Mouse (Mus musculus) heart, embryonic 11.5 days (tissue): ENCODE measurements around the gene Sptbn2. TPM values are rescaled to one million over a fixed set of nuclear protein-coding genes. Genes with fewer than 3 reads are reported as not detected.
"Not testable (repeated sequence)": the region's sequence is repeated elsewhere in the genome, so short reads cannot be mapped to it uniquely, and the experiment has no call there.

ENCODE experiments used
- ATAC-seq: fragments of 200-750 bp; cut with Nextera tagmentation; replicated peaks from 2 replicates; pipeline ENCODE4 v1.8.0; 2017; ENCODE audit warnings: moderate library complexity; ENCODE audit not compliant: insufficient number of reproducible peaks, low FRiP score, low TSS enrichment
- H3K27ac ChIP-seq: fragments of 300-500 bp; sonication (generic); 2 replicates; pipeline ENCODE4 v1.5.1; 2014; ENCODE audit warnings: mild to moderate bottlenecking, low read depth, low read length
- H3K27me3 ChIP-seq: fragments of 300-500 bp; sonication (generic); 2 replicates; pipeline ENCODE4 v1.6.1; 2014; ENCODE audit warnings: mild to moderate bottlenecking, low read length, mixed read lengths; ENCODE audit not compliant: control insufficient read depth, insufficient read depth
- H3K36me3 ChIP-seq: fragments of 300-500 bp; sonication (generic); 2 replicates; pipeline ENCODE4 v1.6.1; 2014; ENCODE audit warnings: mild to moderate bottlenecking, low read length, moderate library complexity, mixed read lengths; ENCODE audit not compliant: control insufficient read depth, insufficient read depth
- H3K4me1 ChIP-seq: fragments of 300-500 bp; sonication (generic); 2 replicates; pipeline ENCODE4 v1.6.1; 2014; ENCODE audit warnings: low read length; ENCODE audit not compliant: control insufficient read depth, insufficient read depth
- H3K4me2 ChIP-seq: fragments of 300-500 bp; sonication (generic); 2 replicates; pipeline ENCODE4 v1.6.1; 2014; ENCODE audit warnings: mild to moderate bottlenecking, moderate library complexity
- H3K4me3 ChIP-seq: fragments of 300-500 bp; sonication (generic); 2 replicates; pipeline ENCODE4 v1.5.1; 2014; ENCODE audit warnings: low read depth, low read length
- H3K9ac ChIP-seq: fragments of 300-500 bp; sonication (generic); 2 replicates; pipeline ENCODE4 v1.6.1; 2014; ENCODE audit warnings: mild to moderate bottlenecking, low read depth, low read length, moderate library complexity
- H3K9me3 ChIP-seq: fragments of 300-500 bp; sonication (generic); replicated peaks from 2 replicates; pipeline ENCODE4 v1.6.1; 2016; ENCODE audit warnings: low read length; ENCODE audit not compliant: control insufficient read depth
- WGBS: fragments of 180-500 bp; shearing (Covaris S2); extraction: QIAGEN DNeasy Blood & Tissue Kit; methylation state at CpG from one replicate; pipeline ENCODE4 v1.1.7; 2014; ENCODE audit not compliant: insufficient replicate concordance; 5-methylcytosine and 5-hydroxymethylcytosine counted together
- polyA plus RNA-seq: library from polyadenylated mRNA; unstranded; fragments of >200 nt; fragmentation: Nextera tagmentation; extraction: Ambion mirVana; gene quantifications from 2 replicates; pipeline ENCODE4 v1.2.1, GENCODE M21; 2014

Gene Sptbn2
- polyA plus RNA-seq, 1 experiment from 2014 or later = 0.42 TPM

DNA sequence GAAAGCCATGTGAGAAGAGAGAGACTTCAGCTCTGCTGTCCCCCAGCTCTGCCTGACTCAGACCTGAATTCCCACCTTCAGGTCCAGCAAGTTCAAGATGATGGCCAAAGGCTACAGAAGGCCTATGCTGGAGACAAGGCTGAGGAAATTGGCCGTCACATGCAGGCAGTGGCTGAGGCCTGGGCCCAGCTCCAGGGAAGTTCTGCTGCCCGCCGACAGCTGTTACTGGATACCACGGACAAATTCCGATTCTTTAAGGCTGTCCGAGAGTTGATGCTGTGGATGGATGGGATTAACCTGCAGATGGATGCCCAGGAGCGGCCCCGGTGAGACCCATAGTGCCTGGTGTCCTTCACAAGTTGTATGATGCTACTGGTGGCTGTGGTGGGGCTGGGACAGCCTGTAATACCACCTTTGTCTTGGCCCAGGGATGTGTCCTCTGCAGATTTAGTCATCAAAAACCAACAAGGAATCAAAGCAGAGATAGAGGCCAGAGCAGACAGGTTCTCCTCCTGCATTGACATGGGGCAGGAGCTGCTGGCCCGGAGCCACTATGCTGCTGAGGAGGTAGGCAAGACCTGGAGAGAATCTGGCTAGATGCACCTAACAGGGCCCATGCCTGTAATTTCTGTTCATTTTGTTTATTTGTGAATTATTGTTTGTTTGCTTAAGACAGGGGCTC is 36.8 kb downstream of the Sptbn2 start:
- no peak overlapping the region for H3K9ac ChIP-seq
- ATAC-seq = no peak
- no peak overlapping the region for H3K4me3 ChIP-seq
- no peaks in the 10 kb centered on the region for H3K36me3 ChIP-seq
- no peak overlapping the region for H3K4me2 ChIP-seq
- H3K27me3 ChIP-seq = no peaks in the 10 kb centered on the region
- 85% methylated on average over 9 of the region's 9 CpGs for WGBS
- H3K9me3 ChIP-seq = no peaks in the 10 kb centered on the region
- no peak overlapping the region for H3K27ac ChIP-seq
- H3K4me1 ChIP-seq = peaks cover 4% of the 10 kb centered on the region

DNA sequence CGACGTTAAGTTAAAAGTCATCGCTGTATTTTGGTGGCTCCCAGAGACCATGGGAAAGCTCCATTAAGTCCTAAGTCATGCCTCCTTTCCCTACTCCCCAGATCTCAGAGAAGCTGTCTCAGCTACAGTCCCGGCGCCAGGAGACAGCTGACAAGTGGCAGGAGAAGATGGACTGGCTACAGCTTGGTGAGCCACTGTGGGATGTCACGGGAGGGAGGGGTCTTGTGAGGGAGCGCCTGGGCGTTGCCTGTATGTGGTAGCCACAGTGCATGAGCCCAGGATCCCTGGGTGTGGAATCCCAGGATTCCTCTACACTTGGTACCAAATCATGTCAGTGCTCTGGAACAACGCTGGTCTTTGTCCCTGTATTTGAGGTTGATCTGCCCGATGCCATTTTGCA is 37.5 kb downstream of the Sptbn2 start:
- Histone ChIP-seq H3K4me3 (no peak overlapping the region), H3K9ac (no peak overlapping the region), H3K27ac (no peak overlapping the region), H3K4me2 (no peak overlapping the region), H3K4me1 (peaks cover 4% of the 10 kb centered on the region), H3K36me3 (no peaks in the 10 kb centered on the region), H3K9me3 (no peaks in the 10 kb centered on the region), H3K27me3 (no peaks in the 10 kb centered on the region)
- ATAC-seq = no peak
- WGBS = 77% methylated on average over 10 of the region's 10 CpGs

DNA sequence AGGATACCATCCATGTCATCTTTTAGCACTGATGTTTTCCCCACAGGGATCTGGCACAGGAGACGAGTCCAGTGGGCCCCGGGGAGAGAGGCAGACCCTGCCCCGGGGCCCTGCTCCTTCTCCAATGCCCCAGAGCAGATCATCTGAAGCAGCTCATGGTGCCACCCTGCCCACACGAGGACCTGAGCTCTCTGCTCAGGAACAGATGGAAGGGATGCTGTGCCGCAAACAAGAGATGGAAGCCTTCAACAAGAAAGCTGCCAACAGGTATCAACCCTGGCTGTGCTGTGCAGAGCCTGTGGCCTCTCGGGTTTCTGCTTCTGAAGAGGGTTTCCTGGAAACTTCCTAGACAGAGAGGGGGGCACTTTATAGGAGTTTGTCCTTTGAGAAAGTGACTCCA is 39.0 kb downstream of the Sptbn2 start:
- Histone ChIP-seq H3K4me1 (peaks cover 2% of the 10 kb centered on the region), H3K27me3 (no peaks in the 10 kb centered on the region), H3K4me2 (no peak overlapping the region), H3K9ac (no peak overlapping the region), H3K27ac (no peak overlapping the region), H3K4me3 (no peak overlapping the region), H3K9me3 (no peaks in the 10 kb centered on the region), H3K36me3 (no peaks in the 10 kb centered on the region)
- ATAC-seq = no peak
- 77% methylated on average over 6 of the region's 6 CpGs for WGBS

DNA sequence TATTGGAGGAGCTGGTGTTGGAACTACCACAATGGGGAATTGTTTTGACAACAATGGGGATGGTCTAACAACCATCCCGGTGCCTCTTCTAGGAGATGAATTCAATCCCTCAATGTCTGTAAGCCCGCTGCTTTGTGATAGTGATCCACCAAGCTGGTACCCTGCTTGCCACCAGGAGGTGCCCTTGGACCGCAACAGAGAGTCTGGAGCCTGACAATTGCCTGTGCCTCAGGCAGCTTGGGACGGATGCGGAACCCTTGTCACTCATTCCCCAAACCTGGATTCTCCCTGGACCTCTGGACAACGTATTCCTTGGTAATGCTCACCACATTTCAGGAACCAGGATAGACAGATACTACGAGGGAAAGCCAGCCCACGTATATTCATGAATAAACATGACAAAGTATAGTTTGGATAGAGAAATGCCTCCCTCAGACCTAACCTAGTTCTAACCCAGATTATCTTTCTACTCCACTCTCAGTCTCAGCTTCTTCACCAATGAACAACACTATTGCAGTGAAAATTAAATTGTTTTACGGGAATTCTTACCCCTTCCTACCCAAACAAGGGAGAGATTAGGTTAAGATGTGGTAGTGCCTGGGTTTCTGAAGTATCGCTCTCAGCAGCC is 44.7 kb downstream of the Sptbn2 start:
- Histone ChIP-seq H3K9me3 (no peaks in the 10 kb centered on the region), H3K36me3 (no peaks in the 10 kb centered on the region; the same call in 1 of the 2 replicates), H3K9ac (peak overlapping the region; percentile 94), H3K4me1 (peaks cover 9% of the 10 kb centered on the region), H3K27me3 (no peaks in the 10 kb centered on the region), H3K4me2 (peak overlapping the region; percentile 84), H3K27ac (peak overlapping the region; percentile 91), H3K4me3 (peak overlapping the region; percentile 80)
- peak; percentile 53; the same call in 1 of the 2 replicates for ATAC-seq
- WGBS = under 1% methylated on average over 10 of the region's 10 CpGs

DNA sequence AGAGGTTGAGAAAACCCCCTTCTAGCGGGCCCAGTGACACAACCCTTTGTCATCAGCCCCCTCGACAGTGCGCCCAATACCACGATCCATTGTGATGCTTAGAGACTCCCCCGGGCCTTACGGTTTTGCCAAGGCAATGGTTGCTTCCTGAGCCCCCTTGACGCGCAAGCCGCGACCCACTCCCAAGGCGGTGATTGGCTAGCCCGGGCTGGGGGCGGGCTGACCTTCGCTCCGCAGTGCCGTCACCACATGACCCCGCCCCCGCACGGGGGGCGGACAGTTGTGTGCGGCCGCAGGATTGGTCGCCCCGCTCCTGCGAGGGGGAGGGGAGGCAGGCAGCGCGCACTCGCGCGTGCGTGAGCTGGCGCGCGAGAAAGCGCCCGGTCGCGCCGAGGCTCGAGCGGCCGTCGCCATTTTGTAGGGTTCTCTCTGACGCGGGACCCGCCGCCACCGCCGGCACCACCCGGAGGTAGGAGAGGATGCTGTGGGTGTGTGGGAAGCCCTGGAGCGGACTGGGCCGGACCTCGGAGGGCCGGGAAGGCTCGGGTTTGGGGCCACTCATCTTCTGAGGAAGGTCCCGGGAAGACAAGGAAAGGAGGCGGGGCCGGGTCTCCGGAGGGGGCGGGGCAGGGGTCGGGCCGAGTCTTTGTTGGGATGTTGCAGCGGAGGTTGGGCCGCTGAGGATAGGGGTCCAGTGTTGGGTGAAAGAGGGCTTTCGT is 45.4 kb downstream of the Sptbn2 start, which contains the start of gene Rbm4b:
Rbm4b (plus strand) TSS at position 305 of the 719 bp plus-strand sequence.
- Histone ChIP-seq H3K36me3 (no peaks in the 10 kb centered on the region; the same call in 1 of the 2 replicates), H3K9ac (peak within 1 kb of the TSS; percentile 94), H3K27ac (peak within 1 kb of the TSS; percentile 91), H3K4me1 (peaks cover 9% of the 10 kb centered on the region), H3K27me3 (no peaks in the 10 kb centered on the region), H3K4me3 (peak within 1 kb of the TSS; percentile 80), H3K9me3 (no peaks in the 10 kb centered on the region), H3K4me2 (peak within 1 kb of the TSS; percentile 84)
- WGBS = under 1% methylated on average over 61 of the region's 65 CpGs
- ATAC-seq = peak; percentile 97

DNA sequence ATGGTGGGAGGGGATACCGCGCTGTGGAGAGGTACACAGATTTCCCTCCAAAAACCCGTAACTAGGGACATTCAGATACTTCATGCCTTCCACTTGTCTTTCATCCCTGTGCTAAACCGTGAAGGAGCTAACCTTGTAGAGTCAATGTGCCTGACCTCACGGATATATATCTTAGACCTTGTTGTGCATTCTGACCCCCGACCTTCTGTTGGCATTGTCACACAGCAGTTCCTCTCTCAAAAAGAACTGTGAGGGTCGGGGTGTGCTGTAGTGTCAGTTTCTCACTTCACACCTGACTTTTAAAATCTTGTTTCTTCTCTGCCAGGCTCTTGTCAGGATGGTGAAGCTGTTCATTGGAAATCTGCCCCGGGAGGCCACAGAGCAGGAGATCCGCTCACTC is 46.0 kb downstream of the Sptbn2 start:
- Histone ChIP-seq H3K36me3 (peaks cover 1% of the 10 kb centered on the region; the same call in 1 of the 2 replicates), H3K27me3 (no peaks in the 10 kb centered on the region), H3K27ac (peak overlapping the region; percentile 91; the same call in 1 of the 2 replicates), H3K4me2 (peak overlapping the region; percentile 84), H3K9ac (peak overlapping the region; percentile 94), H3K9me3 (no peaks in the 10 kb centered on the region), H3K4me1 (peaks cover 9% of the 10 kb centered on the region), H3K4me3 (peak overlapping the region; percentile 80)
- ATAC-seq = no peak
- WGBS = 8% methylated on average over 9 of the region's 9 CpGs

DNA sequence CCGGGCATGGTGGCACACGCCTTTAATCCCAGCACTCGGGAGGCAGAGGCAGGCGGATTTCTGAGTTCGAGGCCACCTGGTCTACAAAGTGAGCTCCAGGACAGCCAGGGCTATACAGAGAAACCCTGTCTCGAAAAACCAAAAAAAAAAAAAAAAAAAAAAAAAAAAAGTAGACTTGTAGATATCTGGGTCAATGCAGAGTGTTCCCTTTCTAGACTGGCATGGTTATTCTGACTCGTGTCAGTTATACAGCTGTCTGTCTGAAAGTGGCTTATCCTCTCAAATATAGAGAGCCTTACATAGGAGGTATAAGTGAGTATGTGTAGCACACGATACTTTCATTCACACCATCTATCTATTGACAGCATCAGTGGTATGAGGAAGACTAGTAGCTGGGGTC is 49.6 kb downstream of the Sptbn2 start:
- 87% methylated on average over 8 of the region's 8 CpGs for WGBS
- not testable (repeated sequence) for H3K9ac ChIP-seq, H3K9me3 ChIP-seq, H3K4me2 ChIP-seq, H3K36me3 ChIP-seq, H3K4me3 ChIP-seq, ATAC-seq, H3K27me3 ChIP-seq, H3K27ac ChIP-seq, H3K4me1 ChIP-seq

DNA sequence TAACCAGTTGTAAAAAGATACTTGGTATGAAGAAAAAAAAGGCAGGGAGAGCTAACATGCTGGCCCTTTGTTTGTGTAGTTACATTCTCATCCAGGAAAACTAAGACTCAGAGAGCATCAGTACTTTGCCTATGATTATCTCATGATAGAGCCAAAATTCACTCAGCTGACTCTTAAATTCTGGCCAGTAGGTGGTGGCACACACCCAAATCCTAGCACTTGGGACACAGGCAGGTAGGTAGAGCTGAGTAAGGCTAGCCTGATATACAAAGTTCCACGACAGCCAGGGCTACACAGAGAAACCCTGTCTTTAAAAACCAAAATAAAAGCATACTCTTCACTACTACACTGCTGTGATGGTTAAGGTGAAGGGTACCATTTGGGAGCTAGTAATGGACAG is 51.9 kb downstream of the Sptbn2 start:
- H3K4me2 ChIP-seq = no peak overlapping the region
- H3K4me1 ChIP-seq = peaks cover 5% of the 10 kb centered on the region
- no peak overlapping the region for H3K4me3 ChIP-seq
- no peak overlapping the region for H3K9ac ChIP-seq
- no peak overlapping the region for H3K27ac ChIP-seq
- peaks cover 11% of the 10 kb centered on the region; the same call in 1 of the 2 replicates for H3K36me3 ChIP-seq
- WGBS = 64% methylated on average over 1 of the region's 1 CpGs
- no peak; the same call in 1 of the 2 replicates for ATAC-seq
- no peaks in the 10 kb centered on the region for H3K27me3 ChIP-seq
- no peaks in the 10 kb centered on the region for H3K9me3 ChIP-seq
